Mouse (Mus musculus) heart, adult 8-10 months (tissue): Measurements from ENCODE around the gene Fabp2. TPM values are rescaled to one million over a fixed set of nuclear protein-coding genes. Genes with fewer than 3 reads are reported as not detected.
"Not testable (repeated sequence)": the region's sequence is repeated elsewhere in the genome, so short reads cannot be mapped to it uniquely, and the experiment has no call there.

Experiments used
- DNase-seq: peaks from one replicate; pipeline ENCODE4 v3.0.0; 2022; ENCODE audit warnings: low spot score
- total RNA-seq, 4 experiments: library from RNA; stranded (reverse); gene quantifications; 2 replicates each; pipeline ENCODE4 v1.2.4; 2022

The Fabp2 gene
- total RNA-seq, 4 experiments from 2014 or later: not detected

DNA sequence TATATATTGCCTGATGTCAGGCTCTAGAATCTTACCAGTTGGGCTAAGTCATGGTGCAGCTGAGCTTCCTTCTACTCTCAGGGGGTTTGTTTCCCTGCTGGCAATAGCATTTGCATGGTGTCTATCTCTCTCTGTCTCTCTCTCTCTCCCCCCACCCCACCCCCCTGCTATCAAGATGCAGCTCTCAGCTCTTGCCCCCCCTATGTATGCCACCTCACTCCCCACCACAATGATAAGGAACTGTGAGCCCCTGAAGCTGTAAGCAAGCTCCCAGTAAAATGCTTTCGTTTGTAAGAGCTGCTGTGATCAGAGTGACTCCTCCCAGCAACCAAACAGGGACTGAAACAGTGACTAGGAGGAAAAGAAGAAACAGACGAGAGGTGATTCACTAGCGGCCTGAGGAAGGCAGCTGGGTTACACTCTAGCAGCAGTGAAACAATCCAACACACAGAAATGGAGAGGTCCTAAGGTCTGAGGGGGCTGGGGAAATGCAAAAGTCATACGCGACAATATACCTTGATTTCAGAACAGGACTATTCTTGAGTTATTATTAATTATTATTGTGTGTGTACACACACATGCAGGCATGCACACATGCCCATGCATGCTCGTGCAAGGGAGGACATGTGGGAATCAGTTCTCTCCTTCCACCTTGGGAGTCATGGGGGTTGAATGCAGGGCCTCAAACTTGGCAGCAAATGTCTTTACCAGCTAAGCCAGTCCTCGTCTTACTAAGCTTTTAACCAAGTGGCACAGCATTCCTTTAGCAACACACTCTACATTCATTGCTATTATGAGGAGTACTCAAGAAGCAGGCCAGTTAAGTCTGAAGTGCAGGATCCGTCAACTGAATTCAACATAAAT is 25.9 kb downstream of the Fabp2 start:
- DNase-seq: no peak

DNA sequence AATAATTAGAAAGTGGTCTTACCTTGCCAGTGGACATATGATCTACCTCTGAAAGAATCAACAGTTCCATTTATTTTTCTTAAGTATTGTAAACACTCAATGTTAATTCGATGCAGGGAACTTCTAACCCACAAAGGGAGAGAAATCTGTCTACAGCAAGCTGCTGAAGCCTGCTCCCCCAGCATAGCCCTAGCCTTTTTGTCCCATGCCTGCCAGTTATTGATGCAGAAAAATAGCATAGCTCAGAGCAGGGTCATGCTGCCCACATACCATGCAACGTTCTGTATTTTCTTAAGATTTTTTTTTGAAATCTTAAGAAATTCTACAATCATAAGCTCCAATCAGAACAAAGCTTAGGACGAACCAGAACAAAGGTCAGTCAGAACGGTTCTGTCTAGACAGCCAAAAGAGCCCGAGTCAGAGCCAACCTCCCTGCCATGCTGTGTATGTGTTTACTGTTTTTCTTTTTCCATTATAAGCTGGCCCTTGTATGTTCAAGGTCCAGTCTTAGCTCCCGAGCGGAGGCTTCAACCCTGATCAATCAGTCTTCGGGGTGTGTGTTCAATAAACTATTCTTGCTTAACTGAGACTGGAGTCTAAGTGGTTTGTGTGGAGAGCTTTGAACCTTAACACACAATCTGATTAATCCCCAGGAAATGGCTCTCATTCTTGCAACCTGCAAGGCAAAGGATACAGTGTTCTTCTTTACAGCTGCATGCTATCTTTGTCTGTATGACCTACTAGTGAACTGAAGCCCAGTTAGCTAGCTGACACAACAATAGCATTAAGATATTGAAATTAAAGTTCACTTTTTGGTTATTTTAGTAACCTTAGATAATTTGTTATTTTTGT is 27.0 kb downstream of the Fabp2 start:
- no peak for DNase-seq

DNA sequence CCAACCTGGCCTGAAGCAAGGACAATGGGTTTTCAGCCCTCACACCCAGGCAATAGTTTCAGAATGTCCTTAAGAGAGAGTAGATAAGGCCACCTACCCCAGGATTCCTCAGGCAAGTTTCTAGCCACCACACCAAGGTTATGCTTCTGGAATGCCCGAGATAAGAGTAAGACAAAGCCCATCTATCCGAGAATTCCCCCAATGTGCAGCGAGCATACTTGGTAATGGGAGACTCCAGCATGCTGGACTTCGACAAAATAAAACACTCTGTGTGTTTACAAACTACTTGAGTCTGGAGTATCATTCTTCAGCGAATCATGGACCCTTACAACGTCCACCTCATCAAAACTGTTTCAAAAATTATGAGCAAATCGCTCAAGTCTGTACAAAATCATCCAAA is 28.3 kb downstream of the Fabp2 start:
- no peak for DNase-seq

DNA sequence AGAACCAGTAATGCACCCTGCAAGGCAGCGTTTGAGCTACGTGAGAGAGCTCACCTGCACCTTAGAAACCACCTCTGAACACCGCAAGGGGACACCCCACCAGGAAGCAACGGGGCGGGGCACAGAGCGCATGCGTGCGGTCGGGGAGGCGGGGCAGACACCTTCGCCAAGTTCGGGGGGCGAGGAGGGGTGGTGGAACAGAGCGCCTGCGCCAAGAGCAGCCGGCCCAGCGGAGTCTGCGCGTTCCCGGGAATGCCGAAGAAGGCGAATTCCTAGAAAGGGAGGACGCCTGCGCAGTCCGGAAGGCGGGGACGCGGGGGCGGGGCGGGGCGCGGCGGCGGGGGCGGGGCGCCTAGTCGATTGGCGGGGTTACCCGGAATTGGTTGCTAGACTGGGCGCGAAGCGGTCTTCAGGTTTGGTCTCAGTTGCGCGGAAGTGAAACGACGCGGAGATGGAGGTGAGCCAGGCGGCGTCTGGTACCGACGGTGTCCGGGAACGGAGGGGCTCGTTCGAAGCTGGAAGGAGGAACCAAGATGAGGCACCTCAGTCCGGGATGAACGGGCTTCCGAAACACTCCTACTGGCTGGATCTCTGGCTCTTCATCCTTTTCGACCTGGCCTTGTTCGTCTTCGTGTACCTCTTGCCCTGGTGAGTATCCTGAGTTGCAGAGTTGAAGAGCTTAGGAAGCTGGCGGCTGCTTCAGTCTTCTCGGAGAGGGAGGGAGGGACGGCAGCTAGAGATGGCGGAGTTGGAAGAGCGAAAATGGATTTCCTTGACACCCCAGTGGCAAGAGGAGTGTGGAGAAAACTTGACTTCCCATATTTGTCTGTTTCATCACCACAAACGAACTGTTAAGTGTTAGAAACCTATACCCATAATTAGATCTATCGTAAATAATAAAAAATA is 29.4 kb downstream of the Fabp2 start, which contains the start of gene 1810037I17Rik:
Gene 1810037I17Rik (plus strand): TSS at position 195 of the 906 bp plus-strand sequence.
- peak; percentile 94 for DNase-seq

DNA sequence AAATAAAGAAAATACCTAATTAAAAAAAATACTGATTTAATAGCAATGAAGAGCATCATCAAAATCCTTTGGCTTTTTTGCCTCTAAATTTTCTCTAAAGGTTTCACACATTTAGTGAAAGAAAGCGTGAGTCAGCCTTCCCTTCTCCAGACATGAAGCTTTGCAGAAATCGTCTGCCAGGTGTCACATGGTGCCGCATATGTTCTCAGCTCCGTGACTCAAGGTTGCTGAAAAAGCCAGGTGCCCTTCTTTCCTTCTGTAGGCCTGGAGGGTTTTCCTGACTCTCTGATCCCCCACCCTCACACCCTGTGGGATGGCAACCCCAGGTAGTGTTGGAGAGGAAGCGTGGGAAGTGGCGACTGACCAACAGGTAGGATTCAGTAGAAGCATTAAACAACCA is 34.9 kb downstream of the Fabp2 start:
- no peak for DNase-seq

DNA sequence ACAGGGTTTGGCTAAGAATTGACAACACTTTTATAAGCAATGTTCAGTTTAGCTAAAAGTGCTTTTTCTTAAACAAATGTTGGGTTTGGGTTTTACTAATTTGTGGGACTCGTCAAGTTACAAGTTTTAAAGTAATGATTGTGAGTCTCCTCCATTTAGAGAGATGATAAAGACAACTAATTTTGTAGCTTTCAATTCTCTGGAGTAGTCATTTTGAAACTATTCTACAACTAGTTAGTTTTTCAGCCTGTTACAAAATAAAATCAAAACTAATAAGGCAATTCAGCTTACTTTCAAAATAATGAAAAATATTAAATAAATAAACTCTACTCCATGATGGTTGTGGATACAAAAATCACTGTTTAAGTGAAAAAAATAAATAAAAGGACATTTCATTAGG is 37.6 kb downstream of the Fabp2 start:
- DNase-seq: no peak

DNA sequence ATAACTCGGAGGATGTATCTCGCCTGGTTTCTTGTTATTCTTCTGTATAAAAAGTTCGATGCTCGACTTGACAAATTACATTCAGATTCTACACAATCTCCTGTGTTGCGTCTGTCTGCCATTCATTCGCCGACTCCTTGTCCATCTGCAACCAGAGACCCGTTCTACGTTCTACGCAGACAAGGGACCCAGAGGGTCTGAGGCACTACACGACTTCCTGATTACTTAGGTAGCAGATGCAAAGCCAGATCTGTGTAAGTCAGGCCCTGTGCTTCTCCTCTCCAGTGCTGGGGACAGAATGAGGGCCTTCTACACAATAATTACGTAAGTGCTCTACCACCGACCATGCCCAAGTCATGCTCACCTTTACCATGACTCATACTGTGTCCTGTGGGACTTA is 42.3 kb downstream of the Fabp2 start:
- not testable (repeated sequence) for DNase-seq

DNA sequence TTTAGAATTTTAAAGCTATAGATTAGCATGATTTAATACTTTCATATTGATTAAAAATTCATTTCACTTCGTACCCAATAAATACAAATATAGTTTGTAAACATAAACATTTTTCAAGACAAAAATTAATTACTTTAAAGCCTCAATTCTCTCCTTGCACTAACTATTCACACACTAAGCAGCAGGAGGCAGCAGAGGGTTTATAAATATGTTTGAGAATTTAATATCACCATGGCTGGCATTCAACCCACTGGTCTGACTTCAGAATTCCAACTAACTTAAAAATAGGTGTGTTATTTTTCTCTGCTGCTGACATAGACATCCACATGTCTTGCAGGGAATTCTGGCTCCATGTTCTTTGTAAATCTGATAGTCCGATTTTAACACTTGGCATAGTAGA is 44.3 kb downstream of the Fabp2 start:
- DNase-seq: peak; percentile 71

DNA sequence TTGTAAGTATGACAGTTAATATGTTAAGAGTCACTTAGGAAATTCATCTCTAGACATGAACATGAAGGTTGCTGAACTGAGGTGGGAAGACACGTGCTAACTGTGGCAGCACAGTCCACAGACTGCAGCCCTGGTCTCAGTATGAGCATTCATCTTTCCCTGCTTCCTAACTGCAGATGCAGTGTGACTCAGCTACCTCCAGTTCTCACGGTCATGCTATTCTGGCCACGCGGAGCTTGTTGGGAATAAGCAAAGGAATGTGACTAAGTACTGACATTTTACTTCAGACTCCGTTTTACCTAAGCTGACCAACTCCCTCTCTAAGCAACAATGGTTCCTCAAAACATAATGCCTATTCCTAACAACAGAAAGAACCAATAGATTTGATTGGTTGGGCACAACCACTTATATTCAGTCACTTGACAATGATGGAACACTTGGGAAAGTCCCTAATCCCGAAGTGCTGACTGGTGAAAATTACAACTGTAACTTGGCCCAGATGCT is 48.6 kb downstream of the Fabp2 start:
- DNase-seq: no peak

Other genes starting within 250 kb of the Fabp2 start
- gene Pde5a, start 166.1 kb upstream of the Fabp2 start, total RNA-seq: 1 to 10 TPM; 2.9 to 4.4 (median 3.6) TPM
- not detected for gene Gm10959, start 24.3 kb downstream of the Fabp2 start, total RNA-seq
- gene 1810037I17Rik, start 29.1 kb downstream of the Fabp2 start, total RNA-seq: 10 to 100 TPM; 75.6 to 96.5 (median 88.1) TPM
- 10 to 100 TPM in 3 of 4 experiments, 1 to 10 TPM in 1; 7.7 to 13.3 (median 11.3) TPM for gene Usp53, start 89.4 kb downstream of the Fabp2 start, total RNA-seq
- 1,000 to 10,000 TPM; 1,494 to 1,679 (median 1,556) TPM for gene Myoz2, start 139.9 kb downstream of the Fabp2 start, total RNA-seq